Mouse (Mus musculus): Measurements from ENCODE around the gene Lingo3. TPM values are rescaled to one million over a fixed set of nuclear protein-coding genes. Genes with fewer than 3 reads are reported as not detected.

Lingo3 gene
- polyA plus RNA-seq, 1 experiment from 2014 or later = 1.7 TPM

- Histone ChIP-seq H3K4me3 (replicated peaks) (no peak overlapping the region), H3K4me1 (peaks cover 44% of the 10 kb centered on the region), H3K27ac (0 out of 2 replicates have a peak overlapping the region, but pooled peaks have one; percentile 36), H3K36me3 (replicated peaks) (peaks cover 25% of the 10 kb centered on the region), H3K27me3 (no peaks in the 10 kb centered on the region), H3K9me3 (no peaks in the 10 kb centered on the region), H3K4me2 (no peak overlapping the region), H3K9ac (no peak overlapping the region; the same call in 1 of the 2 replicates)
- 88% methylated on average over 7 of the region's 7 CpGs for WGBS
- ATAC-seq (ENCODE audit: low FRiP score) = no peak
Observed at GRCm38 (mm10) chr10:80858350-80858935, 14.6 kb upstream of the Lingo3 start.

- 62% methylated on average over 3 of the region's 3 CpGs for WGBS
- Histone ChIP-seq H3K27me3 (no peaks in the 10 kb centered on the region), H3K9me3 (no peaks in the 10 kb centered on the region), H3K27ac (0 out of 2 replicates have a peak overlapping the region, but pooled peaks have one; percentile 36), H3K4me1 (peaks cover 44% of the 10 kb centered on the region), H3K9ac (no peak overlapping the region), H3K4me2 (no peak overlapping the region), H3K36me3 (replicated peaks) (peaks cover 24% of the 10 kb centered on the region), H3K4me3 (replicated peaks) (no peak overlapping the region)
- no peak for ATAC-seq (ENCODE audit: low FRiP score)
Observed at GRCm38 (mm10) chr10:80857848-80858247, 14.0 kb upstream of the Lingo3 start.

GRCm38 (mm10) chr10:80857386-80857785 lies 13.5 kb upstream of the Lingo3 start:
- Histone ChIP-seq H3K4me3 (replicated peaks) (no peak overlapping the region), H3K36me3 (replicated peaks) (peaks cover 23% of the 10 kb centered on the region), H3K4me2 (no peak overlapping the region), H3K27ac (no peak overlapping the region), H3K27me3 (no peaks in the 10 kb centered on the region), H3K9ac (no peak overlapping the region), H3K4me1 (peaks cover 44% of the 10 kb centered on the region), H3K9me3 (no peaks in the 10 kb centered on the region)
- no peak for ATAC-seq (ENCODE audit: low FRiP score)
- 50% methylated on average over 8 of the region's 8 CpGs for WGBS

- peaks cover 23% of the 10 kb centered on the region for H3K36me3 ChIP-seq (replicated peaks)
- no peak for ATAC-seq (ENCODE audit: low FRiP score)
- WGBS = 87% methylated on average over 5 of the region's 5 CpGs
- H3K9me3 ChIP-seq = no peaks in the 10 kb centered on the region
- no peak overlapping the region for H3K9ac ChIP-seq
- H3K4me3 ChIP-seq (replicated peaks) = 0 out of 2 replicates have a peak overlapping the region, but pooled peaks have one; percentile 90
- H3K27ac ChIP-seq = no peak overlapping the region
- no peaks in the 10 kb centered on the region for H3K27me3 ChIP-seq
- peaks cover 44% of the 10 kb centered on the region for H3K4me1 ChIP-seq
- H3K4me2 ChIP-seq = 0 out of 2 replicates have a peak overlapping the region, but pooled peaks have one; percentile 99
Observed at GRCm38 (mm10) chr10:80856908-80857307, 13.1 kb upstream of the Lingo3 start.

- Histone ChIP-seq H3K4me3 (replicated peaks) (peak overlapping the region; percentile 90), H3K27me3 (no peaks in the 10 kb centered on the region), H3K4me1 (peaks cover 44% of the 10 kb centered on the region), H3K27ac (no peak overlapping the region), H3K9me3 (no peaks in the 10 kb centered on the region), H3K9ac (peak overlapping the region; percentile 90), H3K4me2 (peak overlapping the region; percentile 99), H3K36me3 (replicated peaks) (peaks cover 23% of the 10 kb centered on the region)
- ATAC-seq (ENCODE audit: low FRiP score) = no peak
- 69% methylated on average over 3 of the region's 3 CpGs for WGBS
Observed at GRCm38 (mm10) chr10:80856267-80856666, 12.4 kb upstream of the Lingo3 start.

GRCm38 (mm10) chr10:80855749-80856073 lies 11.9 kb upstream of the Lingo3 start:
- Histone ChIP-seq H3K4me2 (peak overlapping the region; percentile 99), H3K4me1 (peaks cover 44% of the 10 kb centered on the region), H3K9me3 (no peaks in the 10 kb centered on the region), H3K9ac (peak overlapping the region; percentile 90), H3K27me3 (no peaks in the 10 kb centered on the region), H3K4me3 (replicated peaks) (peak overlapping the region; percentile 90), H3K36me3 (replicated peaks) (peaks cover 26% of the 10 kb centered on the region), H3K27ac (no peak overlapping the region)
- ATAC-seq (ENCODE audit: low FRiP score) = 0 out of 2 replicates have a peak, but pooled peaks have one; percentile 4
- WGBS = 21% methylated on average over 11 of the region's 11 CpGs

- under 1% methylated on average over 81 of the region's 81 CpGs for WGBS
- H3K27me3 ChIP-seq = no peaks in the 10 kb centered on the region
- H3K9ac ChIP-seq = peak within 1 kb of the TSS; percentile 90
- peak within 1 kb of the TSS; percentile 90 for H3K4me3 ChIP-seq (replicated peaks)
- H3K4me2 ChIP-seq = peak within 1 kb of the TSS; percentile 99
- H3K27ac ChIP-seq = peak within 1 kb of the TSS; percentile 66
- peaks cover 44% of the 10 kb centered on the region for H3K4me1 ChIP-seq
- H3K36me3 ChIP-seq (replicated peaks) = peaks cover 32% of the 10 kb centered on the region
- no peaks in the 10 kb centered on the region for H3K9me3 ChIP-seq
- ATAC-seq (ENCODE audit: low FRiP score) = peak; percentile 86
Observed at GRCm38 (mm10) chr10:80854913-80855748, 11.3 kb upstream of the Lingo3 start, which contains the start of the genes Lsm7 and Sppl2b. Gene Lsm7 (minus strand): TSS chr10:80855209. Gene Sppl2b (plus strand): TSS chr10:80855275.

- peaks cover 31% of the 10 kb centered on the region for H3K36me3 ChIP-seq (replicated peaks)
- peaks cover 13% of the 10 kb centered on the region for H3K4me1 ChIP-seq
- WGBS = 9% methylated on average over 10 of the region's 10 CpGs
- no peak overlapping the region for H3K4me2 ChIP-seq
- H3K4me3 ChIP-seq (replicated peaks) = no peak overlapping the region
- H3K9ac ChIP-seq = no peak overlapping the region
- H3K27ac ChIP-seq = no peak overlapping the region
- 0 out of 2 replicates have a peak, but pooled peaks have one; percentile 33 for ATAC-seq (ENCODE audit: low FRiP score)
- peaks cover 25% of the 10 kb centered on the region for H3K27me3 ChIP-seq
- H3K9me3 ChIP-seq = no peaks in the 10 kb centered on the region
Observed at GRCm38 (mm10) chr10:80848571-80848970, 4.7 kb upstream of the Lingo3 start.

- ATAC-seq (ENCODE audit: low FRiP score) = no peak
- Histone ChIP-seq H3K4me3 (replicated peaks) (no peak overlapping the region), H3K9ac (no peak overlapping the region), H3K27me3 (peaks cover 54% of the 10 kb centered on the region), H3K9me3 (no peaks in the 10 kb centered on the region), H3K27ac (no peak overlapping the region), H3K36me3 (replicated peaks) (peaks cover 6% of the 10 kb centered on the region), H3K4me2 (no peak overlapping the region), H3K4me1 (peaks cover 15% of the 10 kb centered on the region)
- 85% methylated on average over 12 of the region's 12 CpGs for WGBS
Observed at GRCm38 (mm10) chr10:80845732-80846131, 1.9 kb upstream of the Lingo3 start.

- Histone ChIP-seq H3K9me3 (no peaks in the 10 kb centered on the region), H3K4me2 (no peak overlapping the region), H3K4me3 (replicated peaks) (no peak overlapping the region), H3K4me1 (peaks cover 15% of the 10 kb centered on the region), H3K9ac (no peak overlapping the region), H3K27me3 (peaks cover 56% of the 10 kb centered on the region), H3K36me3 (replicated peaks) (peaks cover under 1% of the 10 kb centered on the region), H3K27ac (no peak overlapping the region)
- ATAC-seq (ENCODE audit: low FRiP score) = no peak
- 66% methylated on average over 8 of the region's 8 CpGs for WGBS
Observed at GRCm38 (mm10) chr10:80845055-80845693, 1.3 kb upstream of the Lingo3 start.

GRCm38 (mm10) chr10:80843087-80843930 lies 530 bp downstream of the Lingo3 start:
- Histone ChIP-seq H3K4me2 (peak overlapping the region; percentile 84), H3K9me3 (no peaks in the 10 kb centered on the region), H3K27ac (no peak overlapping the region), H3K4me1 (peaks cover 11% of the 10 kb centered on the region), H3K27me3 (peaks cover 56% of the 10 kb centered on the region), H3K9ac (peak overlapping the region; percentile 61), H3K36me3 (replicated peaks) (no peaks in the 10 kb centered on the region), H3K4me3 (replicated peaks) (peak overlapping the region; percentile 47)
- 11% methylated on average over 26 of the region's 32 CpGs for WGBS
- ATAC-seq (ENCODE audit: low FRiP score) = no peak
